Mouse (Mus musculus): ENCODE measurements around the gene Cox20. TPM values are rescaled to one million over a fixed set of nuclear protein-coding genes. Genes with fewer than 3 reads are reported as not detected.

The Cox20 gene
- total and polyA plus RNA-seq, 3 experiments, result 9.9 to 26.0 (median 19.1) TPM

DNA sequence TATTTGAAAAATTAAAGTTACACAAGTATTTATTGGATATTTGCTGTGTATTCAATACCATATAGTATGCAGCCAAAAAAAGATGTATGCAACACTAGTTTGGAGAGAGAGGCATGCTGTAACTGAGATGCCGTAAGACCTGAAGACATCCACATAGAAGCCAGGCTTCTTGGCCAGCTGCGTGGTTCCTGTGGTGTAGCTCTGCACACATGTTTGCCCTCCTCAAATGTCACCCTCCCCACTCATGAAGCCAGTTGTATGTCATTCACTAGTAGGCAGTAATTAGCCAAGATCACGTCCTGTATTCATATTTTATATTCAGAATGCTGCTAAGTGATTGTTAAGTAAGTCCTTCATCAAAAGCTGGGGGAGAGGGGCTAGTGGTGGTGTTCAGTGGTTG is 22.5 kb downstream of the Cox20 start:
- Histone ChIP-seq H3K9me3 (replicated peaks; ENCODE audit: low read length) (no peaks in the 10 kb centered on the region), H3K27me3 (replicated peaks) (no peaks in the 10 kb centered on the region), H3K79me2 (replicated peaks; ENCODE audit: control insufficient read depth, extremely low read depth, insufficient read depth, poor library complexity, severe bottlenecking) (peaks cover 10% of the 10 kb centered on the region), H3K9ac (ENCODE audit: insufficient read depth, low read depth) (no peak overlapping the region), H3K4me3 (replicated peaks in 1 of 3; ENCODE audit: low read depth in 2 of 3, low read length in 2 of 3, poor library complexity in 1 of 3) (no peak overlapping the region), H3K36me3 (replicated peaks in 1 of 2; ENCODE audit: control insufficient read depth in 1 of 2, insufficient read depth in 1 of 2, low read length in 1 of 2) (no peaks in the 10 kb centered on the region), H3K27ac (ENCODE audit: insufficient read depth, low read depth) (no peak overlapping the region), H3K4me2 (ENCODE audit: insufficient read depth, low read depth, poor library complexity, severe bottlenecking) (no peak overlapping the region), H3K4me1 (ENCODE audit: control insufficient read depth in 1 of 2, insufficient read depth in 2 of 2) (no peaks in the 10 kb centered on the region; a peak in 1 of 4 replicates)
- TF ChIP-seq ZMIZ1 (IDR thresholded peaks at IDR 0.05; ENCODE audit: low read depth, low read length) (no peak), ZKSCAN1 (IDR thresholded peaks at IDR 0.05; ENCODE audit: borderline replicate concordance, low read depth, low read length) (no peak), JUN (IDR thresholded peaks at IDR 0.05; ENCODE audit: insufficient read depth, low read depth, low read length) (no peak), CTCF (conservative IDR thresholded peaks at IDR 0.05 in 1 of 2, IDR thresholded peaks at IDR 0.05 in 1 of 2; ENCODE audit: low read depth in 2 of 2, low read length in 2 of 2) (no peak), EP300 (IDR thresholded peaks at IDR 0.05; ENCODE audit: low read length) (no peak), MEF2A (IDR thresholded peaks at IDR 0.05; ENCODE audit: borderline replicate concordance, low read depth, low read length) (no peak), MXI1 (IDR thresholded peaks at IDR 0.05; ENCODE audit: low read depth, low read length) (no peak), GABPA (IDR thresholded peaks at IDR 0.05; ENCODE audit: insufficient replicate concordance, low read depth, low read length) (no peak)
- in situ Hi-C loops (cut with MboI; ENCODE audit: low pct_ligation_motif_present, low pct_unique_long_range_greater_than_20kb, low sequenced_read_pairs) (no loop called here), dilution Hi-C loops (cut with MboI; ENCODE audit: extremely low pct_ligation_motif_present, extremely low pct_unique_long_range_greater_than_20kb, low sequenced_read_pairs) (no loop called here)
- no peak for DNase-seq (ENCODE audit: extremely low read depth)

- Histone ChIP-seq H3K36me3 (replicated peaks in 1 of 2; ENCODE audit: control insufficient read depth in 1 of 2, insufficient read depth in 1 of 2, low read length in 1 of 2) (no peaks in the 10 kb centered on the region), H3K9me3 (replicated peaks; ENCODE audit: low read length) (no peaks in the 10 kb centered on the region), H3K79me2 (replicated peaks; ENCODE audit: control insufficient read depth, extremely low read depth, insufficient read depth, poor library complexity, severe bottlenecking) (peaks cover 4% of the 10 kb centered on the region; the same call in 1 of the 2 replicates), H3K4me2 (ENCODE audit: insufficient read depth, low read depth, poor library complexity, severe bottlenecking) (no peak overlapping the region), H3K9ac (ENCODE audit: insufficient read depth, low read depth) (no peak overlapping the region), H3K4me3 (replicated peaks in 1 of 3; ENCODE audit: low read depth in 2 of 3, low read length in 2 of 3, poor library complexity in 1 of 3) (no peak overlapping the region), H3K27ac (ENCODE audit: insufficient read depth, low read depth) (no peak overlapping the region), H3K4me1 (ENCODE audit: control insufficient read depth in 1 of 2, insufficient read depth in 2 of 2) (no peaks in the 10 kb centered on the region; a peak in 1 of 4 replicates), H3K27me3 (replicated peaks) (no peaks in the 10 kb centered on the region)
- in situ Hi-C loops (cut with MboI; ENCODE audit: low pct_ligation_motif_present, low pct_unique_long_range_greater_than_20kb, low sequenced_read_pairs), result no loop called here
- dilution Hi-C loops (cut with MboI; ENCODE audit: extremely low pct_ligation_motif_present, extremely low pct_unique_long_range_greater_than_20kb, low sequenced_read_pairs), result no loop called here
- TF ChIP-seq POLR2AphosphoS2 (IDR thresholded peaks at IDR 0.05; ENCODE audit: low read depth, low read length) (no peak), RAD21 (IDR thresholded peaks at IDR 0.05; ENCODE audit: low read depth, low read length) (no peak), KAT2A (IDR thresholded peaks at IDR 0.05; ENCODE audit: insufficient replicate concordance, low read length) (no peak), RCOR1 (conservative IDR thresholded peaks at IDR 0.05; ENCODE audit: low read depth, low read length) (no peak), BHLHE40 (IDR thresholded peaks at IDR 0.05; ENCODE audit: low read depth, low read length) (no peak), GABPA (IDR thresholded peaks at IDR 0.05; ENCODE audit: insufficient replicate concordance, low read depth, low read length) (no peak), SIN3A (IDR thresholded peaks at IDR 0.05; ENCODE audit: low read length) (no peak), SMC3 (IDR thresholded peaks at IDR 0.05; ENCODE audit: low read depth, low read length) (no peak), TCF12 (IDR thresholded peaks at IDR 0.05; ENCODE audit: low read depth, low read length) (no peak), CHD1 (IDR thresholded peaks at IDR 0.05; ENCODE audit: low read depth, low read length) (no peak), UBTF (IDR thresholded peaks at IDR 0.05; ENCODE audit: low read depth, low read length) (no peak), ELF1 (IDR thresholded peaks at IDR 0.05; ENCODE audit: low read depth, low read length) (no peak), NELFE (IDR thresholded peaks at IDR 0.05; ENCODE audit: low read depth, low read length) (no peak), ETS1 (conservative IDR thresholded peaks at IDR 0.05; ENCODE audit: low read depth, low read length) (no peak), MEF2A (IDR thresholded peaks at IDR 0.05; ENCODE audit: borderline replicate concordance, low read depth, low read length) (no peak), TBP (conservative IDR thresholded peaks at IDR 0.05; ENCODE audit: low read depth, low read length) (no peak), IRF4 (IDR thresholded peaks at IDR 0.05; ENCODE audit: low read depth, low read length) (no peak), USF1 (IDR thresholded peaks at IDR 0.05; ENCODE audit: low read depth, low read length) (no peak), MAFK (IDR thresholded peaks at IDR 0.05; ENCODE audit: insufficient replicate concordance, low read length) (no peak)
- DNase-seq (ENCODE audit: extremely low read depth), result no peak
Measured at GRCm38 (mm10) chr1:178342063-178342462, 23.1 kb downstream of the Cox20 start.

Data from CH12.LX (cell line).